ENCODE assay signal across 8 mouse cellular contexts in the genomic region with DNA sequence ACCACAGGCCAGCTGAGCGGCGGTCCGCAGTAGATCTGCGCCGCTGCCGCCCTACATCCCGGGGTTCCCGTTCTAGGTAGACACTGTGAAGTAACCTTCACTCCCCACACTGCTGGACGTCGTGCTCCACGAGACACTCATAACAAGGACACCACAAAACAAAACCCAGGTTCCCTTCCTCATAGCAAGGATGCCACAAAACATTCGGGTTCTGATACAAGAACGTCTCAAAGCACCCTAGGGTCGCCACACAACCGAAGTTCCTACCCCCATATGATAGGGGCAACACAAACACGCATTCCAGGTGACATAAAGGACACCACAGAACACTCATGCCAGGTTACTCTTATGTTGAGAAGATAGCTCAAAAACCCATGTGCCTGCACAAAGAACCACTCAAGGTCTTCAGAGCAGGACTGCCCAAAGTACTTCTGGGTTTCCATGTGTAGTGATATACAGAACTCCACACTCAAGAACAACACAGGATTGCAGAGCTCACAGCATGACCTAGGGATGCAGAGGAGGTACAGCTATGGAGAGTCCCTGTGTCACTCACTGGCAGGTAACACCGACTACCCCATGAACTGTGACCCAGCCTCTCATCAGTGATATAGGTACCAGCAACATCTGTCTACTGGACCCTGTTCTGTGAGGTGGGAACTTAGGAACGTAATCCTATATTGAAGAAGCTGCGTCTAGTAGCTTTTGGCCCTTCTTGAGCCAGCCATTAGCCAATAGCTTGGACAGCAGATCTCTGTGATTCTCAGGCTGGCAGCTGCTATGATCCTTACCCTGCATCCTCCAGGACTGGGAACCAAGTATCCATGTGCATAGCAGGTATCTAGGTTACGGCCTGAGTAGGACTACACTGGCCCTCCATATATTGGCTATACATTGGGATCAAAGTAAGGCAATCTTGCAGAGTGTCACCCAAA. TPM values are rescaled to one million over a fixed set of nuclear protein-coding genes. Genes with fewer than 3 reads are reported as not detected.
DNase-seq lines count a peak whose midpoint lies in the region; ATAC-seq and TF ChIP-seq lines count a peak whose summit lies in the region.

No protein-coding gene starts in this region.

- peaks cover 54% of the 10 kb centered on the region for H3K4me1 ChIP-seq in heart, embryonic 10.5 days
- H3K4me1 ChIP-seq in E14TG2a.4 (replicated peaks; ENCODE audit: low read depth, low read length) = peaks cover 34% of the 10 kb centered on the region
- peaks cover 32% of the 10 kb centered on the region for H3K4me1 ChIP-seq in forebrain, embryonic 15.5 days
- peaks cover 29% of the 10 kb centered on the region for H3K4me1 ChIP-seq in liver, embryonic 16.5 days (ENCODE audit: control insufficient read depth, low read depth, low read length)

- no peak for ATAC-seq in forebrain, embryonic 15.5 days (replicated peaks)
- ATAC-seq in liver, embryonic 16.5 days (ENCODE audit: low read depth) = no peak

- peak overlapping the region; percentile 96 for H3K9ac ChIP-seq in forebrain, embryonic 15.5 days (replicated peaks)
- H3K9ac ChIP-seq in liver, embryonic 16.5 days (ENCODE audit: low read depth, low read length) = peak overlapping the region; percentile 78

- intact Hi-C loops in heart, postnatal 10 days (cut with DNase I) = no loop called here

- DNase-seq in heart, embryonic 10.5 days (ENCODE audit: low spot score) = no peak
- no peak for DNase-seq in heart, postnatal 10 days
- DNase-seq in adrenal gland, adult 2 months = no peak
- no peak for DNase-seq in cerebellum, adult 8-10 months
- no peak for DNase-seq in cerebellum, postnatal 14 days

- peak overlapping the region; percentile 97 for H3K4me3 ChIP-seq in heart, embryonic 10.5 days
- H3K4me3 ChIP-seq in E14TG2a.4 (replicated peaks; ENCODE audit: low read length) = peak overlapping the region; percentile 81
- H3K4me3 ChIP-seq in forebrain, embryonic 15.5 days = peak overlapping the region; percentile 93
- H3K4me3 ChIP-seq in liver, embryonic 16.5 days (ENCODE audit: low read depth, low read length) = peak overlapping the region; percentile 68

- 36% methylated on average over 20 of the region's 20 CpGs for WGBS in heart, embryonic 10.5 days
- 33% methylated on average over 20 of the region's 20 CpGs for WGBS in forebrain, embryonic 15.5 days
- WGBS in liver, embryonic 16.5 days (ENCODE audit: insufficient replicate concordance) = 23% methylated on average over 20 of the region's 20 CpGs

- H3K4me2 ChIP-seq in forebrain, embryonic 15.5 days (replicated peaks) = peak overlapping the region; percentile 91
- H3K4me2 ChIP-seq in liver, embryonic 16.5 days (ENCODE audit: low read depth, low read length) = peak overlapping the region; percentile 73

- no peaks in the 10 kb centered on the region for H3K27me3 ChIP-seq in heart, embryonic 10.5 days (ENCODE audit: insufficient read depth, poor library complexity, severe bottlenecking)
- peaks cover 56% of the 10 kb centered on the region for H3K27me3 ChIP-seq in E14TG2a.4 (ENCODE audit: insufficient read depth, low read length)
- H3K27me3 ChIP-seq in forebrain, embryonic 15.5 days = no peaks in the 10 kb centered on the region
- peaks cover 20% of the 10 kb centered on the region for H3K27me3 ChIP-seq in liver, embryonic 16.5 days (ENCODE audit: control insufficient read depth, insufficient read depth, low read depth, low read length)

- H3K27ac ChIP-seq in heart, embryonic 10.5 days = peak overlapping the region; percentile 97
- peak overlapping the region; percentile 96 for H3K27ac ChIP-seq in forebrain, embryonic 15.5 days (replicated peaks)
- peak overlapping the region; percentile 83 for H3K27ac ChIP-seq in liver, embryonic 16.5 days (ENCODE audit: low read length)

- H3K36me3 ChIP-seq in heart, embryonic 10.5 days = no peaks in the 10 kb centered on the region
- peaks cover 28% of the 10 kb centered on the region for H3K36me3 ChIP-seq in E14TG2a.4 (ENCODE audit: insufficient read depth, low read length)
- no peaks in the 10 kb centered on the region for H3K36me3 ChIP-seq in forebrain, embryonic 15.5 days
- no peaks in the 10 kb centered on the region for H3K36me3 ChIP-seq in liver, embryonic 16.5 days (ENCODE audit: control insufficient read depth, insufficient read depth)

- no peaks in the 10 kb centered on the region for H3K9me3 ChIP-seq in heart, embryonic 10.5 days
- H3K9me3 ChIP-seq in E14TG2a.4 (ENCODE audit: low read length) = no peaks in the 10 kb centered on the region
- H3K9me3 ChIP-seq in forebrain, embryonic 15.5 days = no peaks in the 10 kb centered on the region
- no peaks in the 10 kb centered on the region for H3K9me3 ChIP-seq in liver, embryonic 16.5 days (replicated peaks; ENCODE audit: control insufficient read depth, low read length)

- no peak; the same call in 1 of the 2 replicates for TF ChIP-seq CTCF in E14TG2a.4 (conservative IDR thresholded peaks at IDR 0.05; ENCODE audit: low read length)

RNA-seq across cellular contexts. Expression of a gene that starts 1.5 kb away (rescaled TPM):
- 7.5 and 11.3 TPM in 2 replicates for polyA plus RNA-seq in heart, embryonic 10.5 days (2016; fragmentation: Nextera tagmentation; extraction: Ambion mirVana)
- 10 to 100 TPM; 89.2 to 89.6 TPM for total RNA-seq in heart, postnatal 10 days (2021)
- 14.3 TPM in 2 replicates for polyA plus RNA-seq in forebrain, embryonic 15.5 days (2015; fragmentation: Nextera tagmentation; extraction: Ambion mirVana)
- polyA plus RNA-seq in liver, embryonic 16.5 days (2015; fragmentation: Nextera tagmentation; extraction: Ambion mirVana) = 2.4 and 2.5 TPM in 2 replicates
- total RNA-seq in adrenal gland, adult 2 months (2021) = 10 to 100 TPM; 59.7 to 63.8 TPM
- polyA plus RNA-seq in adrenal gland, adult 2 months (2012; rRNA removed) = 83.1 and 103 TPM in 2 replicates

RNA-seq across cellular contexts. Expression of a gene that starts 25.7 kb away (rescaled TPM):
- 77.0 and 87.4 TPM in 2 replicates for polyA plus RNA-seq in heart, embryonic 10.5 days (2016; fragmentation: Nextera tagmentation; extraction: Ambion mirVana)
- total RNA-seq in heart, postnatal 10 days (2021) = 10 to 100 TPM; 25.7 to 28.2 TPM
- 88.2 and 89.3 TPM in 2 replicates for polyA plus RNA-seq in forebrain, embryonic 15.5 days (2015; fragmentation: Nextera tagmentation; extraction: Ambion mirVana)
- 17.1 and 18.6 TPM in 2 replicates for polyA plus RNA-seq in liver, embryonic 16.5 days (2015; fragmentation: Nextera tagmentation; extraction: Ambion mirVana)
- total RNA-seq in adrenal gland, adult 2 months (2021) = 10 to 100 TPM; 40.3 to 57.3 TPM
- polyA plus RNA-seq in adrenal gland, adult 2 months (2012; rRNA removed) = 106 and 127 TPM in 2 replicates
